In the genomic region with DNA sequence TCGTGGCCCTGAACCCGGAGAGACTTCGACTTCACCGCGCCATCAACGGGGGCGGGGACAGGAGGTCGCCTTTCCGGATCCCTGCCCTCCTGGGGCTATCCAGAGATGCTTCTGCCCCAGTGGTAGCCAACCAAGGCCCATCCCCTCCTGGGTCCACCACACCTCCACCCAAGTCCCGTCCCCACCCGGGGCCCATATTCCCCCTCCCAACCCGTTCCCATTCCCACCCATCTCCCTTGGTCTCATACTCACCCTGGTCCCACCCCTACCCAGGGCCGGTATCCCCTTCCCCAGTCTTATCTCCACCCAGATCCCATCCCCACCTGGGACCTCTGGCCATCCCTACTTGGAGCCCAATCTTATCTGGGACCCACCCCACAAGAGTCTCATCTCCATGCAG, we compare ENCODE assay signal across 8 mouse cellular contexts. TPM values are rescaled to one million over a fixed set of nuclear protein-coding genes. Genes with fewer than 3 reads are reported as not detected.
DNase-seq lines count a peak whose midpoint lies in the region; ATAC-seq and TF ChIP-seq lines count a peak whose summit lies in the region.

No protein-coding gene starts in this region.

- TF ChIP-seq CTCF in layer of hippocampus, adult 2 months (conservative IDR thresholded peaks at IDR 0.05), result no peak

- peak overlapping the region; percentile 59 for H3K4me3 ChIP-seq in layer of hippocampus, adult 2 months
- H3K4me3 ChIP-seq in embryonic facial prominence, embryonic 13.5 days, result peak overlapping the region; percentile 46
- H3K4me3 ChIP-seq in hindbrain, embryonic 15.5 days, result peak overlapping the region; percentile 34
- peak overlapping the region; percentile 23 for H3K4me3 ChIP-seq in midbrain, embryonic 14.5 days (replicated peaks; ENCODE audit: low read depth, low read length)

- 3% methylated on average over 13 of the region's 13 CpGs for WGBS in embryonic facial prominence, embryonic 13.5 days
- 3% methylated on average over 13 of the region's 13 CpGs for WGBS in hindbrain, embryonic 15.5 days
- WGBS in midbrain, embryonic 14.5 days, result 2% methylated on average over 13 of the region's 13 CpGs

- intact Hi-C loops in gastrocnemius, postnatal 14 days (cut with DNase I; ENCODE audit: low total_unique reads), result no loop called here

- H3K9ac ChIP-seq in embryonic facial prominence, embryonic 13.5 days, result peak overlapping the region; percentile 71
- H3K9ac ChIP-seq in hindbrain, embryonic 15.5 days, result peak overlapping the region; percentile 11
- H3K9ac ChIP-seq in midbrain, embryonic 14.5 days (replicated peaks; ENCODE audit: low read length), result peak overlapping the region; percentile 31; the same call in 1 of the 2 replicates

- H3K36me3 ChIP-seq in embryonic facial prominence, embryonic 13.5 days, result no peaks in the 10 kb centered on the region
- H3K36me3 ChIP-seq in hindbrain, embryonic 15.5 days, result no peaks in the 10 kb centered on the region
- no peaks in the 10 kb centered on the region for H3K36me3 ChIP-seq in midbrain, embryonic 14.5 days (ENCODE audit: control insufficient read depth, insufficient read depth, low read length)

- H3K9me3 ChIP-seq in embryonic facial prominence, embryonic 13.5 days, result no peaks in the 10 kb centered on the region; the same call in 1 of the 2 replicates
- no peaks in the 10 kb centered on the region for H3K9me3 ChIP-seq in hindbrain, embryonic 15.5 days
- no peaks in the 10 kb centered on the region for H3K9me3 ChIP-seq in midbrain, embryonic 14.5 days (ENCODE audit: control insufficient read depth, low read length)

- no peak for DNase-seq in layer of hippocampus, adult 2 months (ENCODE audit: low spot score in 2 of 2)
- no peak for DNase-seq in layer of hippocampus, postnatal 36 days
- no peak for DNase-seq in midbrain, embryonic 14.5 days
- no peak for DNase-seq in cerebellum, postnatal 4 days (ENCODE audit: low spot score in 2 of 2)
- DNase-seq in kidney, postnatal 25 days, result no peak
- no peak for DNase-seq in gastrocnemius, postnatal 14 days

- H3K27ac ChIP-seq in layer of hippocampus, adult 2 months, result peak overlapping the region; percentile 48; the same call in 1 of the 2 replicates
- no peak overlapping the region for H3K27ac ChIP-seq in embryonic facial prominence, embryonic 13.5 days
- H3K27ac ChIP-seq in hindbrain, embryonic 15.5 days (replicated peaks), result no peak overlapping the region
- no peak overlapping the region for H3K27ac ChIP-seq in midbrain, embryonic 14.5 days (replicated peaks; ENCODE audit: low read depth, low read length)

- peak overlapping the region; percentile 79 for H3K4me2 ChIP-seq in embryonic facial prominence, embryonic 13.5 days
- H3K4me2 ChIP-seq in hindbrain, embryonic 15.5 days, result peak overlapping the region; percentile 70
- peak overlapping the region; percentile 55 for H3K4me2 ChIP-seq in midbrain, embryonic 14.5 days (ENCODE audit: low read length)

- ATAC-seq in embryonic facial prominence, embryonic 13.5 days (ENCODE audit: insufficient number of reproducible peaks, insufficient read depth, low FRiP score, low TSS enrichment, low read depth), result no peak
- peak; percentile 21; the same call in 1 of the 2 replicates for ATAC-seq in hindbrain, embryonic 15.5 days (ENCODE audit: low FRiP score, low read depth)
- ATAC-seq in midbrain, embryonic 14.5 days (ENCODE audit: low FRiP score, low TSS enrichment), result peak; percentile 64; the same call in 1 of the 2 replicates

- H3K4me1 ChIP-seq in embryonic facial prominence, embryonic 13.5 days, result peaks cover 32% of the 10 kb centered on the region
- H3K4me1 ChIP-seq in hindbrain, embryonic 15.5 days (replicated peaks), result peaks cover 17% of the 10 kb centered on the region
- H3K4me1 ChIP-seq in midbrain, embryonic 14.5 days (ENCODE audit: control insufficient read depth, insufficient read depth, low read length), result peaks cover 11% of the 10 kb centered on the region

- peaks cover 3% of the 10 kb centered on the region; the same call in 1 of the 2 replicates for H3K27me3 ChIP-seq in embryonic facial prominence, embryonic 13.5 days
- no peaks in the 10 kb centered on the region for H3K27me3 ChIP-seq in hindbrain, embryonic 15.5 days
- peaks cover 5% of the 10 kb centered on the region; the same call in 1 of the 2 replicates for H3K27me3 ChIP-seq in midbrain, embryonic 14.5 days (ENCODE audit: control insufficient read depth, insufficient read depth, low read length)

RNA-seq across cellular contexts. Expression of gene Pard6b, which starts 36.7 kb away (rescaled TPM):
- 1 to 10 TPM; 3.6 to 4.3 TPM for total RNA-seq in layer of hippocampus, adult 2 months (2021)
- total RNA-seq in layer of hippocampus, postnatal 36 days (2021), result 1 to 10 TPM; 4.1 to 4.3 TPM
- polyA plus RNA-seq in embryonic facial prominence, embryonic 13.5 days (2015; fragmentation: Nextera tagmentation; extraction: Ambion mirVana), result 3.0 and 3.9 TPM in 2 replicates
- polyA plus RNA-seq in hindbrain, embryonic 15.5 days (2015; fragmentation: Nextera tagmentation; extraction: Ambion mirVana), result 5.8 and 7.2 TPM in 2 replicates
- polyA plus RNA-seq in midbrain, embryonic 14.5 days (2014; fragmentation: Nextera tagmentation; extraction: Ambion mirVana), result 8.2 and 9.2 TPM in 2 replicates
- 1 to 10 TPM in 1 of 2 experiments, under 1 TPM in 1; 0.74 to 1.4 TPM for total RNA-seq in gastrocnemius, postnatal 14 days (2021)

Comparison
In these comparisons a context has a peak if more than half of its experiments do, and no peak if none do; other contexts are left out.
1. H3K9ac ChIP-seq: peak in every context shown above with its lines; median percentile 71 in embryonic facial prominence, embryonic 13.5 days; 31 in midbrain, embryonic 14.5 days; 11 in hindbrain, embryonic 15.5 days.